Mouse (Mus musculus): ENCODE data around the gene Bmpr1b.

DNA sequence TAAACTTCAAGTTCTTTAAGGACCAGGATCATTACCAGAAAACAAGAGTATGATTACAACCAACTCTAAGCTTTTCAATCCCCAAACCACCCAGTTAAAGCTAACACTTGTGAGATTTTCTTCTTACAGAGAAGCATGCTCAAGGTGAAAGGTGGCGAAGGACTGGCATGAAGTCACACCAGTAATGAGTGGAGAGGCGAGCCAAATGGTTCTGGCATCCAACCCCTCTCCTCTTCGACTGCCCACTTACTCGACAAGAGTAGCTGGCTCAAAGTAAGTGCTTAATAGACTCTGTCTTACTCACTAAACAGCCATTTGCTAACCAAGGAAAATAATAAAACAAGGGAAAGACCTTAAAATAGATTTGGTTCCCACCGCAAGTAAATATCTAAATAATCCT lies 30.4 kb downstream of the Bmpr1b start:
- TF ChIP-seq SIN3A (IDR thresholded peaks at IDR 0.05; ENCODE audit: low read length) = no peak
- TF ChIP-seq POLR2AphosphoS2 (IDR thresholded peaks at IDR 0.05; ENCODE audit: low read depth, low read length) = no peak
- no peak for TF ChIP-seq CTCF (conservative IDR thresholded peaks at IDR 0.05 in 1 of 2, IDR thresholded peaks at IDR 0.05 in 1 of 2; ENCODE audit: low read depth in 2 of 2, low read length in 2 of 2)
- TF ChIP-seq ZKSCAN1 (IDR thresholded peaks at IDR 0.05; ENCODE audit: borderline replicate concordance, low read depth, low read length) = no peak
- no peak for TF ChIP-seq BHLHE40 (IDR thresholded peaks at IDR 0.05; ENCODE audit: low read depth, low read length)
- no peak for TF ChIP-seq SMC3 (IDR thresholded peaks at IDR 0.05; ENCODE audit: low read depth, low read length)
- TF ChIP-seq MXI1 (IDR thresholded peaks at IDR 0.05; ENCODE audit: low read depth, low read length) = no peak

All from CH12.LX (cell line).